Mouse (Mus musculus) liver, adult 2 months (tissue): ENCODE data around the gene Ankrd44.

Experiments
- CTCF ChIP-seq: fragments of 200-500 bp; IDR thresholded peaks from 2 replicates; pipeline ENCODE4 v1.5.1; 2011; ENCODE audit warnings: low read depth, low read length, control low read depth
- POLR2A ChIP-seq: fragments of 200-500 bp; IDR thresholded peaks from 2 replicates; pipeline ENCODE4 v1.6.1; 2011; ENCODE audit warnings: low read length, control low read depth; ENCODE audit not compliant: insufficient read depth; ENCODE audit errors: extremely low read depth

DNA sequence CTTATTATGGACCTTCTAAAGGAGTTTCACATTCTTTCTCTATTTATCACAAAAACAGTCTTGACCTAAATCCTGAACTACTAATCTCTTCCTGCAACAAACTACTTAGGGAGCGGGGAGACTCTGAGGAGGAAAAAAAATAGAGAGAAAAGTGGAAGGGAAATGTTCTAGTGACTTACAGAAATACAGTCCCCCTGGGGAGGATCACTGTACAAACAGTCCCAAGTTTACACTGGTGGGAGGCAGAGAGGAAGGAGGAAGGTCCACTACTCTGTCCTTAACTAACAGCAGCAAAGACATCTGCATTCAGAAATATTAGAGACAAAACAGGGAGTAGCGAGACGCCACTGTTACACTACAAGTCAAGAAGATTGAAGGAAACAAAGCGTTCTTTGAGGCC is 59.0 kb downstream of the Ankrd44 start:
- TF ChIP-seq CTCF (no peak), POLR2A (no peak)
